Mouse (Mus musculus) MEL (cell line): ENCODE results near the gene Coq10a. TPM values are rescaled to one million over a fixed set of nuclear protein-coding genes. Genes with fewer than 3 reads are reported as not detected.

ENCODE experiments used
- DNase-seq: peaks from one replicate; pipeline ENCODE4 v3.0.0; 2011; ENCODE audit warnings: low read depth, low spot score
- H3K27ac ChIP-seq: 2 replicates; pipeline ENCODE4 v1.5.1; 2012; ENCODE audit warnings: low read depth, mild to moderate bottlenecking, control low read depth, low read length, moderate library complexity; ENCODE audit not compliant: control insufficient read depth
- H3K27me3 ChIP-seq, 2 experiments: fragments of 150-350 bp in 1 of 2; sonication (generic) in 1 of 2; 2 replicates each; pipeline ENCODE4 v1.6.1; 2012; ENCODE audit warnings: low read length in 2 of 2, mild to moderate bottlenecking in 2 of 2, improper control_type of control experiment in 1 of 2, moderate library complexity in 1 of 2; ENCODE audit not compliant: insufficient read depth in 2 of 2, control insufficient read depth in 1 of 2
- H3K36me3 ChIP-seq, 2 experiments: 2 replicates each; pipeline ENCODE4 v1.6.1; 2012 to 2014; ENCODE audit warnings: low read length in 2 of 2, improper control_type of control experiment in 1 of 2, inconsistent platforms in 1 of 2, mild to moderate bottlenecking in 1 of 2; ENCODE audit not compliant: insufficient read depth in 2 of 2, control insufficient read depth in 1 of 2
- H3K4me1 ChIP-seq, 2 experiments: fragments of 150-350 bp in 1 of 2; sonication (generic) in 1 of 2; 2 replicates each; pipeline ENCODE4 v1.6.1; 2012; ENCODE audit warnings: low read length in 2 of 2, improper control_type of control experiment in 1 of 2, mild to moderate bottlenecking in 1 of 2; ENCODE audit not compliant: insufficient read depth in 2 of 2, control insufficient read depth in 1 of 2
- H3K4me3 ChIP-seq, 2 experiments: fragments of 150-350 bp in 1 of 2; sonication (generic) in 1 of 2; 2 replicates each; pipeline ENCODE4 v1.5.1; 2012; ENCODE audit warnings: low read depth in 2 of 2, low read length in 2 of 2, mild to moderate bottlenecking in 2 of 2, moderate library complexity in 2 of 2, control low read depth in 1 of 2, improper control_type of control experiment in 1 of 2; ENCODE audit not compliant: control insufficient read depth in 1 of 2, insufficient read depth in 1 of 2
- H3K79me2 ChIP-seq: 2 replicates; pipeline ENCODE4 v1.6.1; 2012; ENCODE audit warnings: mild to moderate bottlenecking, low read length, moderate library complexity; ENCODE audit not compliant: control insufficient read depth, poor library complexity, insufficient read depth
- H3K9ac ChIP-seq: 2 replicates; pipeline ENCODE4 v1.6.1; 2012; ENCODE audit warnings: low read depth, mild to moderate bottlenecking, control low read depth, low read length, moderate library complexity; ENCODE audit not compliant: control insufficient read depth, poor library complexity, severe bottlenecking
- H3K9me3 ChIP-seq: fragments of 150-350 bp; sonication (generic); replicated peaks from 2 replicates; pipeline ENCODE4 v1.6.1; 2012; ENCODE audit warnings: mild to moderate bottlenecking, low read length, improper control_type of control experiment, moderate library complexity; ENCODE audit not compliant: insufficient read depth
- BHLHE40 ChIP-seq: IDR thresholded peaks from 2 replicates; pipeline ENCODE4 v1.6.1; 2012; ENCODE audit warnings: low read depth, mild to moderate bottlenecking, inconsistent platforms, low read length, improper control_type of control experiment, borderline replicate concordance
- CHD2 ChIP-seq: IDR thresholded peaks from 2 replicates; pipeline ENCODE4 v1.6.1; 2011; ENCODE audit warnings: low read length, improper control_type of control experiment
- E2F4 ChIP-seq: IDR thresholded peaks from 2 replicates; pipeline ENCODE4 v1.6.1; 2011; ENCODE audit warnings: low read depth, low read length, improper control_type of control experiment, borderline replicate concordance
- ELF1 ChIP-seq: IDR thresholded peaks from 2 replicates; pipeline ENCODE4 v1.6.1; 2014; ENCODE audit warnings: low read depth, mild to moderate bottlenecking, inconsistent platforms, low read length, improper control_type of control experiment, moderate library complexity
- EP300 ChIP-seq, 2 experiments: IDR thresholded peaks; 2 replicates each; pipeline ENCODE4 v1.6.1; 2011; ENCODE audit warnings: improper control_type of control experiment in 2 of 2, low read length in 2 of 2, low read depth in 1 of 2, mild to moderate bottlenecking in 1 of 2
- ETS1 ChIP-seq: IDR thresholded peaks from 2 replicates; pipeline ENCODE4 v1.6.1; 2012; ENCODE audit warnings: low read depth, mild to moderate bottlenecking, inconsistent platforms, low read length, improper control_type of control experiment, moderate library complexity
- GABPA ChIP-seq: IDR thresholded peaks from 2 replicates; pipeline ENCODE4 v1.6.1; 2012; ENCODE audit warnings: low read depth, mild to moderate bottlenecking, inconsistent platforms, low read length, improper control_type of control experiment, moderate library complexity
- GATA1 ChIP-seq: IDR thresholded peaks from 2 replicates; pipeline ENCODE4 v1.6.1; 2011; ENCODE audit warnings: low read depth, low read length, improper control_type of control experiment
- HCFC1 ChIP-seq: IDR thresholded peaks from 2 replicates; pipeline ENCODE4 v1.6.1; 2012; ENCODE audit warnings: low read depth, mild to moderate bottlenecking, inconsistent platforms, low read length, improper control_type of control experiment, moderate library complexity
- JUND ChIP-seq: IDR thresholded peaks from 2 replicates; pipeline ENCODE4 v1.6.1; 2011; ENCODE audit warnings: low read depth, mild to moderate bottlenecking, improper control_type of control experiment, low read length
- KAT2A ChIP-seq: conservative IDR thresholded peaks from 2 replicates; pipeline ENCODE4 v1.6.1; 2012; ENCODE audit warnings: low read depth, low read length, improper control_type of control experiment, inconsistent platforms
- MAFK ChIP-seq: IDR thresholded peaks from 2 replicates; pipeline ENCODE4 v1.6.1; 2011; ENCODE audit warnings: low read depth, mild to moderate bottlenecking, low read length, improper control_type of control experiment, borderline replicate concordance
- MAX ChIP-seq: IDR thresholded peaks from 2 replicates; pipeline ENCODE4 v1.6.1; 2011; ENCODE audit warnings: low read length, improper control_type of control experiment
- MEF2A ChIP-seq: IDR thresholded peaks from 2 replicates; pipeline ENCODE4 v1.6.1; 2014; ENCODE audit warnings: low read depth, mild to moderate bottlenecking, inconsistent platforms, low read length, improper control_type of control experiment; ENCODE audit not compliant: poor library complexity, insufficient replicate concordance, severe bottlenecking; ENCODE audit errors: extremely low read depth
- MYB ChIP-seq: IDR thresholded peaks from 2 replicates; pipeline ENCODE4 v1.6.1; 2011; ENCODE audit warnings: mild to moderate bottlenecking, low read depth, low read length, improper control_type of control experiment
- MYC ChIP-seq: IDR thresholded peaks from 2 replicates; pipeline ENCODE4 v1.6.1; 2011; ENCODE audit warnings: low read depth, mild to moderate bottlenecking, low read length, improper control_type of control experiment, moderate library complexity
- NELFE ChIP-seq: IDR thresholded peaks from 2 replicates; pipeline ENCODE4 v1.6.1; 2011; ENCODE audit warnings: low read depth, low read length, improper control_type of control experiment
- NRF1 ChIP-seq: IDR thresholded peaks from 2 replicates; pipeline ENCODE4 v1.6.1; 2014; ENCODE audit warnings: low read depth, mild to moderate bottlenecking, inconsistent platforms, low read length, improper control_type of control experiment, moderate library complexity; ENCODE audit not compliant: poor library complexity, insufficient read depth, severe bottlenecking
- POLR2AphosphoS2 ChIP-seq: IDR thresholded peaks from 2 replicates; pipeline ENCODE4 v1.6.1; 2011; ENCODE audit warnings: low read length, improper control_type of control experiment
- POLR2AphosphoS5 ChIP-seq: IDR thresholded peaks from 2 replicates; pipeline ENCODE4 v1.6.1; 2012; ENCODE audit warnings: low read depth, borderline replicate concordance, mild to moderate bottlenecking, inconsistent platforms, low read length, moderate library complexity, mixed read lengths
- RAD21 ChIP-seq: IDR thresholded peaks from 2 replicates; pipeline ENCODE4 v1.6.1; 2011; ENCODE audit warnings: mild to moderate bottlenecking, low read depth, low read length, improper control_type of control experiment
- RCOR1 ChIP-seq: IDR thresholded peaks from 2 replicates; pipeline ENCODE4 v1.6.1; 2012; ENCODE audit warnings: low read depth, mild to moderate bottlenecking, inconsistent platforms, low read length, improper control_type of control experiment
- SMC3 ChIP-seq: IDR thresholded peaks from 2 replicates; pipeline ENCODE4 v1.6.1; 2011; ENCODE audit warnings: low read depth, low read length, improper control_type of control experiment
- TBP ChIP-seq: IDR thresholded peaks from 2 replicates; pipeline ENCODE4 v1.8.0; 2011; ENCODE audit warnings: low read depth, low read length, improper control_type of control experiment
- TCF12 ChIP-seq: IDR thresholded peaks from 2 replicates; pipeline ENCODE4 v1.6.1; 2014; ENCODE audit warnings: low read depth, mild to moderate bottlenecking, inconsistent platforms, low read length, improper control_type of control experiment, moderate library complexity
- UBTF ChIP-seq: IDR thresholded peaks from 2 replicates; pipeline ENCODE4 v1.6.1; 2012; ENCODE audit warnings: low read depth, mild to moderate bottlenecking, inconsistent platforms, low read length, improper control_type of control experiment, moderate library complexity, borderline replicate concordance; ENCODE audit not compliant: insufficient read depth
- USF1 ChIP-seq: IDR thresholded peaks from 2 replicates; pipeline ENCODE4 v1.6.1; 2014; ENCODE audit warnings: low read depth, mild to moderate bottlenecking, inconsistent platforms, low read length, improper control_type of control experiment, moderate library complexity
- USF2 ChIP-seq, 2 experiments: IDR thresholded peaks; 2 replicates each; pipeline ENCODE4 v1.6.1; 2011 to 2012; ENCODE audit warnings: improper control_type of control experiment in 2 of 2, low read length in 2 of 2, borderline replicate concordance in 1 of 2, inconsistent platforms in 1 of 2, low read depth in 1 of 2, mild to moderate bottlenecking in 1 of 2; ENCODE audit not compliant: insufficient read depth in 1 of 2
- ZC3H11A ChIP-seq: IDR thresholded peaks from 2 replicates; pipeline ENCODE4 v1.6.1; 2012; ENCODE audit warnings: low read depth, mild to moderate bottlenecking, inconsistent platforms, low read length, improper control_type of control experiment
- ZMIZ1 ChIP-seq: IDR thresholded peaks from 2 replicates; pipeline ENCODE4 v1.6.1; 2012; ENCODE audit warnings: low read depth, mild to moderate bottlenecking, inconsistent platforms, low read length, improper control_type of control experiment, moderate library complexity
- ZNF384 ChIP-seq: IDR thresholded peaks from 2 replicates; pipeline ENCODE4 v1.6.1; 2012; ENCODE audit warnings: low read depth, mild to moderate bottlenecking, inconsistent platforms, low read length, improper control_type of control experiment
- polyA plus RNA-seq, 2 experiments: library from polyadenylated mRNA; stranded (reverse) in 1 of 2; unstranded in 1 of 2; fragments of >175 nt in 1 of 2; fragments of >200 nt in 1 of 2; gene quantifications; 2 replicates each; pipeline versions ENCODE4 v1.2.1 to v1.2.4; 2012; ENCODE audit warnings: low replicate concordance in 2 of 2, low read depth in 1 of 2; ENCODE audit not compliant: insufficient read length in 2 of 2, insufficient read depth in 1 of 2, missing spikeins in 1 of 2
- total RNA-seq: library from RNA; depleted of rRNA; stranded (reverse); fragments of 300-350 nt; gene quantifications from 2 replicates; pipeline ENCODE4 v1.2.3, GENCODE M21; 2012

Coq10a gene
- total and polyA plus RNA-seq, 3 experiments = 7.7 to 14.1 TPM; not detected in 1

DNA sequence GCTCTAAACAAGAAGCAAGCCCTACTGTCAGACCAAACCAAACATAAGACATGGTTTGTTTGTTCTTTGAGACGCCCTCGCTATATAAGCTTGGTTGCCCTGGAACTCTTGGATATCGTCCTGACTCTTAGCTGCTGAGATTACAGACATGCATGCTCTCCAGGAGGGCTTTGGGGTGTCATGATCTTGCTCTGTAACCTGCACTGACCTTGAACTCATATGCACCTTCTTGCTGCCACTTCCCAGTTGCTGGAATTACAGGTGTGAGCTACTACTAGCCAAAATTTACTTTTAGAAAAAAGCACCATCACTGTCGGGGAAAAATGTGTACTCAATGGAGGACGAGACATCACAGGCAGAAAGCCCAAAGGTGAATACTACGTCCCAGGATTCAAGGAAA lies 802 bp upstream of the Coq10a start:
- Histone ChIP-seq H3K79me2 (peaks cover 2% of the 10 kb centered on the region; the same call in 1 of the 2 replicates), H3K27ac (peak overlapping the region; percentile 83), H3K9ac (peak overlapping the region; percentile 87), H3K4me1 (peaks cover 11 to 18% of the 10 kb centered on the region in 2 experiments), H3K4me3 (peak overlapping the region; percentile 52 to 63), H3K36me3 (peaks cover 0 to 13% of the 10 kb centered on the region in 2 experiments; a peak in 3 of 4 replicates), H3K27me3 (no peaks in the 10 kb centered on the region), H3K9me3 (no peaks in the 10 kb centered on the region)
- no peak for TF ChIP-seq USF1
- no peak for TF ChIP-seq KAT2A
- no peak for TF ChIP-seq E2F4
- no peak for TF ChIP-seq RCOR1
- no peak for TF ChIP-seq JUND
- no peak for TF ChIP-seq GATA1
- no peak for TF ChIP-seq ZNF384
- no peak for TF ChIP-seq UBTF
- no peak for TF ChIP-seq EP300 (IDR thresholded peaks at IDR 0.05; ENCODE audit: low read depth in 1 of 2, low read length in 2 of 2)
- no peak for TF ChIP-seq MYB
- no peak for DNase-seq

DNA sequence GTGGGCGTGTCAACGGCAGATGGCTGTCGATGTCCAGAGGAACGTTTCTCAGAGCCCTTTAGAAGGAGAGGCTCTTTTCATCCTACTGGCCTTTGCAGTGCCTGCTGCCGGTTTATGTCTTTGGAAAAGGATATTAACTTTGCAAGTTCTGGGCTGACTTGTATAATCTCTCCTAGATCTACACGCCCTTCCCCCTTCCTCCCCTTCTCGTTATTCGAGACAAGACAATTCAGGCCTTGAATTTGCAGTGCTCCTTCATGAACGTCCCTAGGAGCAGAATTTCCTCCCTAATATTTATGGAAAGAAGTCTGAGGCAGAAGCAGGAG lies 384 bp upstream of the Coq10a start:
- H3K36me3 ChIP-seq = peaks cover 0 to 13% of the 10 kb centered on the region in 2 experiments; a peak in 3 of 4 replicates
- TF ChIP-seq POLR2AphosphoS2 = peak; percentile 52; the same call in 1 of the 2 replicates
- peak; percentile 56; the same call in 1 of the 2 replicates for TF ChIP-seq MYC
- TF ChIP-seq ZMIZ1 = no peak; the same call in 1 of the 2 replicates
- TF ChIP-seq TCF12 = no peak; the same call in 1 of the 2 replicates
- TF ChIP-seq MEF2A = no peak
- TF ChIP-seq GATA1 = peak; percentile 30; the same call in 1 of the 2 replicates
- TF ChIP-seq MAX = peak; percentile 48; the same call in 1 of the 2 replicates
- TF ChIP-seq POLR2AphosphoS5 = no peak
- 0 out of 2 replicates have a peak, but pooled peaks have one; percentile 3 for TF ChIP-seq SMC3
- no peak for TF ChIP-seq ZC3H11A
- no peak for TF ChIP-seq RAD21
- no peak for TF ChIP-seq GABPA
- TF ChIP-seq MAFK = no peak
- no peak for TF ChIP-seq HCFC1
- TF ChIP-seq NELFE = peak; percentile 26; the same call in 1 of the 2 replicates
- TF ChIP-seq ELF1 = no peak
- no peak for TF ChIP-seq USF2 (IDR thresholded peaks at IDR 0.05; ENCODE audit: borderline replicate concordance in 1 of 2, insufficient read depth in 1 of 2, low read depth in 1 of 2, low read length in 2 of 2)
- no peak for TF ChIP-seq NRF1
- TF ChIP-seq BHLHE40 = no peak
- no peak for TF ChIP-seq MYB
- TF ChIP-seq ETS1 = no peak
- TF ChIP-seq CHD2 = peak; percentile 33
- TF ChIP-seq KAT2A = peak; percentile 14; the same call in 1 of the 2 replicates
- TF ChIP-seq RCOR1 = no peak
- TF ChIP-seq TBP = peak; percentile 75; the same call in 1 of the 2 replicates

More for the DNA sequence above, 384 bp upstream of the Coq10a start:
- DNase-seq = no peak
- peaks cover 11 to 18% of the 10 kb centered on the region in 2 experiments for H3K4me1 ChIP-seq
- H3K4me3 ChIP-seq = peak overlapping the region; percentile 52 to 63
- peaks cover 2% of the 10 kb centered on the region; the same call in 1 of the 2 replicates for H3K79me2 ChIP-seq
- no peaks in the 10 kb centered on the region for H3K9me3 ChIP-seq
- no peaks in the 10 kb centered on the region for H3K27me3 ChIP-seq
- H3K27ac ChIP-seq = peak overlapping the region; percentile 83
- H3K9ac ChIP-seq = peak overlapping the region; percentile 87
